Mouse (Mus musculus): Measurements from ENCODE around the gene Olfr835.

Olfr835 gene

DNA sequence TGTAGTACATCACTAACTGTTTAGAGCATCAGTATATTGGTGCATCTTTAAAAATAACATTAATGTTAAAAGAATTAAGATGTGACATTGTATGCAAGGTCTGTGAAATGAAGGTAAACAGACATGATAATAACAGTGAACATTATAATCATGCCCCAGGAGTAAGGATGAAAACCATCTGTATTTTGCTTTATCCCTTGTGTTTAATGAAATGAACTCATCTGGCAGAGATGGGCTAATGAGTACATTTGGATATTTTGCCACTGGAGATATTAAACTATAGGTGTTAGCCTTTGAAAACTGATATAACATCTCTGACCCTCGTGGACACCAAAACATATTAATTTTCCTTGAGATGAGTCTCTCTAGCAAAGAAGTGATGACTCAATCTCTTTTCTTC lies at the start of gene Olfr835:
Gene Olfr835 (plus strand): TSS at position 301 of the 400 bp plus-strand sequence.
- no peak for DNase-seq (ENCODE audit: low spot score in 2 of 2)

DNA sequence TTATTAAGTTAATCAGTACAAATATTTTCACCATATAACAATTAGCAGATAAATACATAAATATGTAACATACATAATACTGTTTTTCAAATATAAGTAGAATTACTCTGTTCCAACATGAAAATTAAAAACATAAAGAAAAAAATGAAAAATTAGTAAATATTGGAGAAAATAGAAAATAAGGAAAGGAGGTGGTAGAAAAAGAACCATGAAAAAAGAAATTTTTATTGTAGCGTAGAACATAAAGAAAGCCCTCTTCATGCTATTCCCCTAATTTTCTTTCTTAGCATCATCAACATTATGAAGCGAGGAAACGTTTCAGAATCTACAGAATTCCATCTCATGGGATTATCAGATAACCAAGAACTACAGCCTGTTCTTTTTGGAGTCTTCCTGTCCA lies 44.8 kb upstream of the Olfr835 start, which contains the start of gene Olfr834:
Gene Olfr834 (plus strand): TSS at position 301 of the 400 bp plus-strand sequence.
- no peak for DNase-seq (ENCODE audit: low spot score in 2 of 2)

DNA sequence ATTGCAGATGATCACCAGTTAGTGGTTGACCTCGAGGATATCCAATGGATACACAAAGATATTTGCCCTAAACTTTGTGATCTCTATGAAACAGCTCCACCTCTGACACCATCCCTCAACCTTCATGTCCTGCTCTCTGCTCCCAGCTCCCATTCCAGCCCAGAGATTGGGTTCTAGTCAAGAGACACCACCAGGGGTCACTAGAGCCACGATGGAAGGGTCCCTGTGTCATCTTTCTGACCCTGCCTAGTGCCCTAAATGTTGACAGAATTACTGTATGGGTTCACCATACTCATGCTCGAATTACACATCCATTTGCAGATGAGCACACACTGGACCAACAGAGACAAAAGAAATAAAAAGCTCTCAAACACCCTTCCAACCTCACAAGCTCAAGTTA lies 52.5 kb downstream of the Olfr835 start:
- DNase-seq (ENCODE audit: low spot score in 2 of 2), result no peak
